Mouse (Mus musculus) spleen, embryonic (tissue): ENCODE results near the gene Htr7.

ENCODE experiments used
- CTCF ChIA-PET: fragments of 350-600 bp; sonication (Branson Sonifier 250); formaldehyde crosslinking; loops from one replicate; lab custom pipeline; 2022; lab: Charles Lee

Gene Htr7

GRCm38 (mm10) chr19:35957656-35958055 lies 99.7 kb downstream of the Htr7 start:
- CTCF ChIA-PET: no interaction called here

GRCm38 (mm10) chr19:35955698-35956097 lies 101.6 kb downstream of the Htr7 start:
- CTCF ChIA-PET: no interaction called here

GRCm38 (mm10) chr19:35949888-35950287 lies 107.4 kb downstream of the Htr7 start:
- CTCF ChIA-PET: no interaction called here

- CTCF ChIA-PET: no interaction called here
These were observed 132.3 kb downstream of the Htr7 start for GRCm38 (mm10) chr19:35924961-35925495.

GRCm38 (mm10) chr19:35924418-35924817 lies 132.9 kb downstream of the Htr7 start:
- CTCF ChIA-PET: no interaction called here
